Mouse (Mus musculus): Measurements from ENCODE around the gene Zfyve9. TPM values are rescaled to one million over a fixed set of nuclear protein-coding genes. Genes with fewer than 3 reads are reported as not detected.

Zfyve9 gene
- polyA plus RNA-seq (2016; fragmentation: Nextera tagmentation; extraction: Ambion mirVana), result 6.0 and 6.4 TPM in 2 replicates

DNA sequence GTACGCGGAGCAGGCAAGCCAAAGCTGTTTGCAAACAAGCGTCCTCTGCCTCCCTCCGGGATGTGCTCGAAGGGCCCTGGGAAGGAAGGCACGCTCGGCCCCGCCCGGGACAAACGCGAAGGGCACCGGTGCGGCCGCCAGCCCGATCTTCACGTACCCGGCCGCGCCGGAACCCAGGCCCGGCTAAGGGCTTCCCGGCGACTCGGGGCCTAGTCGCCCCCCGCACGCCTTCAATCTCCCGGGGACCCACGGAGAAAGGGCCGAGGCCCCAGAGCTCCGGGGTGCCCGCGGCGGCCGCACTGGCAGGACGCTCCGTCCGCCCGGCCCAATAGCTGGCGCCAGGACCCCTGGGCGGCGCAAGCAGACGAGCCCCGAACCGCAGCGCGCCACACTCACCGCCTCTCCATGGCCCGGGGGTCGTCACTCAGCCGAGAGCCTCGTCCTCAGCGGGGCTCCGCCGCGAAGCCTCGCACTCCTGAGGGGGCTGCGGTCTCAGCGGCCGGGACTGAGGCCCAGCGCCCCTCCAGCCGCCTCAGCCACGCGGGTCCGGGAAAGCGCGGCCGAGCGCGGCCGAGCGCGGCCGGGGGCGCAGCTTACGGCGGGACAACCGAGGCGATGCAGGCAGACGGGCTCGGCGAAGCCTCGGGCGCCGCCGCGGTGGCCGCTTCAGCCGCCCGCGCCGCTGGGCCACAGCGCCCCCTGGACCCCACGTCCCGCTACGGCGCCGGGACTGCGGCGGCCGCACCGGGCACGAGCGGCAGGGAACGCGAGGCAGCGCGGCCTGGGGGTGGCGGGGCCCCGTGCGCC is at the start of gene Zfyve9:
Gene Zfyve9 (minus strand): TSS at position 742 of the 807 bp plus-strand sequence.
- Histone ChIP-seq H3K9ac (peak within 1 kb of the TSS; percentile 97), H3K4me3 (peak within 1 kb of the TSS; percentile 88), H3K36me3 (no peaks in the 10 kb centered on the region), H3K4me2 (replicated peaks) (peak within 1 kb of the TSS; percentile 67), H3K4me1 (peaks cover 2% of the 10 kb centered on the region), H3K27me3 (no peaks in the 10 kb centered on the region), H3K9me3 (replicated peaks) (no peaks in the 10 kb centered on the region), H3K27ac (peak within 1 kb of the TSS; percentile 98)
- peak; percentile 94 for ATAC-seq (ENCODE audit: low FRiP score)
- under 1% methylated on average over 77 of the region's 111 CpGs for WGBS

DNA sequence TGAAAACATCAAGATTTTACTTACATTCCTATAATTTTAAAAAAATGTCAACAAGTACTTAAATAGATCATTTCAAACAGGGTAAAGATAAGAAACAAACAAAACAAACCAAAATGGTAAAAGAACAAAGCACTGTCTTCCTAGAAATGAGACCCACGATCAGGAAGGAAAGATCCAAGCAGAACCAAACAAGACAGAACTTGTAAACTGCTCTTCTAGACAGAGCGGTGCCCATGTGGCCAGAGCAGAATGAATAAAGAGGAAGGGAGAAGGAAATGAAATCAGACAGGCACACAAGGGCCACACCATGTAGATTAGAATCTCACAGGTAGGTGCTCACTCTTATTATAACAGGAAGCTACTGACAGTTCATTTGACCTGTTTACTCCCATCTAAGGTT is 46.0 kb upstream of the Zfyve9 start:
- no peak overlapping the region for H3K4me2 ChIP-seq (replicated peaks)
- H3K4me1 ChIP-seq, result peaks cover 5% of the 10 kb centered on the region
- no peak overlapping the region for H3K27ac ChIP-seq
- no peaks in the 10 kb centered on the region for H3K9me3 ChIP-seq (replicated peaks)
- 94% methylated on average over 2 of the region's 2 CpGs for WGBS
- H3K9ac ChIP-seq, result no peak overlapping the region
- no peaks in the 10 kb centered on the region for H3K27me3 ChIP-seq
- peaks cover 60% of the 10 kb centered on the region for H3K36me3 ChIP-seq
- no peak for ATAC-seq (ENCODE audit: low FRiP score)
- no peak overlapping the region for H3K4me3 ChIP-seq

DNA sequence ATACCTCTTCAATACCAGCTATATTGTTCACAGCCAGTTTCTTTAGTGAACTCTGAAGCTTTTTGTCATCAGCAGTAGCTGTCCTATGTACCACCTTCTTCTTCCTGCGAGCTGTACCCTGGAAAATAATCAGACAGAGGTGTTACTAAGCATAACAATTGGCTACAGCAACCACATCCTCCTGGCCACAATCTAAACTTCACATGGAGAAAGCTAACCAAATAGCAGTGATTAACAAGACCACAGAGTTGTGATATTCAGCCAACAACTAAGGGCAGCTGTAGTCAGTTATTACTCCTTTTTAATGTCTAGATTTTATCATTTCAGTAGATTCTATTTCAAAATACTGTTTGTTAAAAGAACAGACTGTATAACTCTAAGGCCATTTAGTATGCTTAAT is 45.5 kb upstream of the Zfyve9 start:
- H3K9me3 ChIP-seq (replicated peaks), result no peaks in the 10 kb centered on the region
- whole genome bisulfite sequencing, result 89% methylated on average over 1 of the region's 1 CpGs
- ATAC-seq (ENCODE audit: low FRiP score), result no peak
- H3K27me3 ChIP-seq, result no peaks in the 10 kb centered on the region
- H3K36me3 ChIP-seq, result peaks cover 63% of the 10 kb centered on the region
- H3K27ac ChIP-seq, result no peak overlapping the region
- H3K9ac ChIP-seq, result no peak overlapping the region
- 0 out of 2 replicates have a peak, but pooled peaks cover 4% of the 10 kb centered on the region for H3K4me1 ChIP-seq
- H3K4me3 ChIP-seq, result no peak overlapping the region
- no peak overlapping the region for H3K4me2 ChIP-seq (replicated peaks)

DNA sequence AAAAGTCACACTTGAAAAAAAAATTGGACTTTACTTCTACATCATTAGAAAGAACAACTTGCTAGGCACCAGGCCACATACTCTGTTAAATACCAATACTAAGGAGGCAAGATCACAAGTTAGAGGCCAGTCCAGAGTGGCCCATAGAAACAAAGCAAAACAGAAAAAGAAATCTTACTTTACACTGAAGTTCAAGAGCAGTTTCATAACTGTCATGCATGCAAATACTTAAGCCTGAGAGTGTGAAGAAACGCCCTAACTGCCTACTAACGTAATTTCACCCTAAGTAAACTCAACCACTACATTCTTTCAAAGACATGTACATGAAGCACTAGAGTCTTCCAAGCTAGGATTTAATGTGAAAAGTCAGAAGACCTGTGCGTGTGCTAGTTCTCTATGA is 45.1 kb upstream of the Zfyve9 start:
- ATAC-seq (ENCODE audit: low FRiP score), result no peak
- H3K9ac ChIP-seq, result no peak overlapping the region
- H3K9me3 ChIP-seq (replicated peaks), result no peaks in the 10 kb centered on the region
- H3K36me3 ChIP-seq, result peaks cover 68% of the 10 kb centered on the region
- 98% methylated on average over 3 of the region's 3 CpGs for WGBS
- H3K27ac ChIP-seq, result no peak overlapping the region
- H3K4me1 ChIP-seq, result no peaks in the 10 kb centered on the region
- no peaks in the 10 kb centered on the region for H3K27me3 ChIP-seq
- H3K4me2 ChIP-seq (replicated peaks), result no peak overlapping the region
- H3K4me3 ChIP-seq, result no peak overlapping the region

DNA sequence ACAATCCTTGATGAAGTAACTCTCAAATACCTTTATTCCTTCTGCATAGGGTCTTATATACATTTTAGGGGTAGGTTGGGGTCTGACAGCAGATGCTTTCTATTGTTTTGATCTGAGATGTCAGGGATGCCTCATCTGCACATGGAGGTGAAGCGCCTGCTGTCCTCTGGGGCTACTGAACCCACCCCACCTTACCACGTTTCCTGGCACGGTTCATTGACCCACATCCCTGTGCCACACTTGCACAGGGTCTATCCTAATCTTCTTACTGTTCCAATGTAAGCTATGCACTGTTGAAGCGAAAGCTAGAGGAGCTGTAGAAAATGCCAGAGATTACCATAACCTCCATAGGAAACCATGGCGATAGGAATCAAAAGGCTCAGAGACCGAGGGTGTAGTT is 31.0 kb upstream of the Zfyve9 start:
- no peak overlapping the region for H3K9ac ChIP-seq
- H3K27me3 ChIP-seq, result no peaks in the 10 kb centered on the region
- ATAC-seq (ENCODE audit: low FRiP score), result no peak
- no peak overlapping the region for H3K4me3 ChIP-seq
- 73% methylated on average over 6 of the region's 6 CpGs for WGBS
- no peak overlapping the region for H3K4me2 ChIP-seq (replicated peaks)
- no peaks in the 10 kb centered on the region for H3K9me3 ChIP-seq (replicated peaks)
- H3K4me1 ChIP-seq, result 0 out of 2 replicates have a peak, but pooled peaks cover 3% of the 10 kb centered on the region
- no peak overlapping the region for H3K27ac ChIP-seq
- peaks cover 7% of the 10 kb centered on the region; the same call in 1 of the 2 replicates for H3K36me3 ChIP-seq

- Histone ChIP-seq H3K9ac (no peak overlapping the region), H3K9me3 (replicated peaks) (no peaks in the 10 kb centered on the region), H3K36me3 (peaks cover 7% of the 10 kb centered on the region; the same call in 1 of the 2 replicates), H3K27ac (no peak overlapping the region), H3K4me1 (0 out of 2 replicates have a peak, but pooled peaks cover 3% of the 10 kb centered on the region), H3K4me2 (replicated peaks) (no peak overlapping the region), H3K4me3 (no peak overlapping the region), H3K27me3 (no peaks in the 10 kb centered on the region)
- WGBS, result 63% methylated on average over 4 of the region's 4 CpGs
- no peak for ATAC-seq (ENCODE audit: low FRiP score)
Observed at GRCm38 (mm10) chr4:108811142-108811541, 30.5 kb upstream of the Zfyve9 start.

GRCm38 (mm10) chr4:108803535-108803934 is 22.9 kb upstream of the Zfyve9 start:
- 85% methylated on average over 2 of the region's 2 CpGs for WGBS

DNA sequence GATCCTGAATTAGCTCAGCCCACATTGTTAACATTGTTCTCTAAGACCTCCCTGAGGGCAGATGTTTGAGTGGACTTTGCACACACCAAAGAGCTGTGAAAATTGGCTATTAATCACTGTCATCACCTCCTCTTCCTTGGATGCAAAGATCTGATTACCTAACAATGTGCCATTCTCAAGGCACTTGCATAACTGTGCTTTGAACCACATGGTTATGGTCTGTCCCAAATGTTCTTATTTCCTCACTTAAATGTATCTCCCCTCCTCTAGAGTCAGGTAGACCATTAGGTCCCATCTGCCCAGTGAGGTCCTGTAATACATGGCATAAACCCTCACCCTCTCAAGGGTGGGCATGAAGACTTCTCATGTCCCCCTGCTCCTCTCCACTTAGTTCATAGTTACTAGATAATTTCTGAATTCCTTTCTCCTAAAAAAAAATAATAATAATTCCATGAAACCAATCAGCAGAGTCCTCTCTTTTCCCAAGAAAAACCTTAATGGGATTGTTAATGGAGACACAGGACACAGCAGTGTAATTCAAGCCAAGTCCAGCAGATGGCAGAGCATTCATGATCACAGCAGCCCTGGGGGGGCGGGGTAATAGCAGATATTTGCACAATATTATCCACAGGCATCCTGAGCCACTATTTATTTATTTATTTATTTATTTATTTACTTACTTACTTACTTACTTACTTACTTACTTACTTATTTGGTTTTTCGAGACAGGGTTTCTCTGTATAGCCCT is 17.7 kb upstream of the Zfyve9 start:
- whole genome bisulfite sequencing, result 58% methylated on average over 2 of the region's 2 CpGs
- ATAC-seq (ENCODE audit: low FRiP score), result no peak; the same call in 1 of the 2 replicates

More at GRCm38 (mm10) chr4:108803535-108803934, 22.9 kb upstream of the Zfyve9 start:
- Histone ChIP-seq H3K4me3 (no peak overlapping the region), H3K9me3 (replicated peaks) (no peaks in the 10 kb centered on the region), H3K4me1 (no peaks in the 10 kb centered on the region), H3K27ac (no peak overlapping the region), H3K4me2 (replicated peaks) (no peak overlapping the region), H3K27me3 (no peaks in the 10 kb centered on the region), H3K36me3 (no peaks in the 10 kb centered on the region), H3K9ac (no peak overlapping the region)
- no peak for ATAC-seq (ENCODE audit: low FRiP score)

DNA sequence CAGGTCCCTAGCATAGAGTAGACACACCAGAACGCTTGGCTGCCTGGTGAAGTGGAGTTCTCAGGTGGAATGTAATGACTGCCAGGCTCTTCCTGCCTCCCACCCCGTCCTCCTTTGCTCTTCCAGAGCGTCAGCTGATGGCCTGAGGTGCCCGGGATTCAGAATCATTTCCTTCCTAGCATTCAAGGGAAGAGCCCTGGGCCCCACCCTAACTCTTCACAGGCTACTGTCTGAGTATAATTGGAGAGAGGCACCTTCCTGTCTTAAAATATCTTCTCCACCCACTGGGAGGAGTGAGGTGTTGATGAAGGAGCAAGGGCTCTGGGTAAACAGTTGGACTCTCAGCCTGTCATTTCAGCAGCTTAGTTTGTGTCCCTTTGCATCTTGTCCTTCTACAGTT is 16.1 kb upstream of the Zfyve9 start:
- 56% methylated on average over 4 of the region's 4 CpGs for WGBS
- Histone ChIP-seq H3K27me3 (no peaks in the 10 kb centered on the region), H3K4me3 (no peak overlapping the region)

More for the DNA sequence above, 17.7 kb upstream of the Zfyve9 start:
- 0 out of 2 replicates have a peak, but pooled peaks cover 4% of the 10 kb centered on the region for H3K4me1 ChIP-seq
- no peak overlapping the region for H3K4me3 ChIP-seq
- H3K36me3 ChIP-seq, result no peaks in the 10 kb centered on the region
- H3K9ac ChIP-seq, result no peak overlapping the region
- H3K4me2 ChIP-seq (replicated peaks), result no peak overlapping the region
- no peaks in the 10 kb centered on the region for H3K27me3 ChIP-seq
- H3K27ac ChIP-seq, result no peak overlapping the region
- H3K9me3 ChIP-seq (replicated peaks), result no peaks in the 10 kb centered on the region

GRCm38 (mm10) chr4:108793941-108794340 is 13.3 kb upstream of the Zfyve9 start:
- Histone ChIP-seq H3K27ac (no peak overlapping the region), H3K4me2 (replicated peaks) (no peak overlapping the region), H3K27me3 (no peaks in the 10 kb centered on the region), H3K9me3 (replicated peaks) (no peaks in the 10 kb centered on the region), H3K9ac (no peak overlapping the region), H3K4me3 (no peak overlapping the region), H3K36me3 (no peaks in the 10 kb centered on the region), H3K4me1 (0 out of 2 replicates have a peak, but pooled peaks cover 4% of the 10 kb centered on the region)
- 73% methylated on average over 1 of the region's 1 CpGs for WGBS
- ATAC-seq (ENCODE audit: low FRiP score), result no peak

More for the DNA sequence above, 16.1 kb upstream of the Zfyve9 start:
- H3K27ac ChIP-seq, result no peak overlapping the region
- no peak for ATAC-seq (ENCODE audit: low FRiP score)
- H3K36me3 ChIP-seq, result no peaks in the 10 kb centered on the region
- H3K9me3 ChIP-seq (replicated peaks), result no peaks in the 10 kb centered on the region
- H3K4me2 ChIP-seq (replicated peaks), result no peak overlapping the region
- H3K4me1 ChIP-seq, result 0 out of 2 replicates have a peak, but pooled peaks cover 4% of the 10 kb centered on the region
- no peak overlapping the region for H3K9ac ChIP-seq

DNA sequence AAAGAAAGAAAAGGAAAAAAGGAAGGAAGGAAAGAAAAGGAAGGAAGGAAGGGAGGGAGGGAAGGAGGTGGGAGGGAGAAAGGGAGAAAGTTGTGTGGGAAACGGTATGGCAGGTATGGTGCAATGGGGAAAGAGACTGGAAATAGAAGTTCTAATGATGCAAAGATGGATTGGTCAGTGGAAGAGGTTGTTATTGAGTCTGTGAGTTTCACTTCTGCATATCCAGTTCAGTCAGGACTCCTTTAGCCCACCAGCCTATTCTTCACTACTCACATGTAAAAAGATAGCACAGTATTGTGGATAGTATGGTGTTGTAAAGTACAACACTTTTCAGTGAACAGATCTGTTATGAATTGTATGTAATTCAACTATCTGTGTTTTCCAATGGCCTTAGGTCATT is 9.9 kb upstream of the Zfyve9 start:
- H3K4me1 ChIP-seq, result no peaks in the 10 kb centered on the region
- no peaks in the 10 kb centered on the region for H3K36me3 ChIP-seq
- H3K4me2 ChIP-seq (replicated peaks), result no peak overlapping the region
- H3K9me3 ChIP-seq (replicated peaks), result no peaks in the 10 kb centered on the region
- no peak overlapping the region for H3K4me3 ChIP-seq
- H3K9ac ChIP-seq, result no peak overlapping the region
- H3K27me3 ChIP-seq, result no peaks in the 10 kb centered on the region
- WGBS, result 76% methylated on average over 1 of the region's 1 CpGs
- ATAC-seq (ENCODE audit: low FRiP score), result no peak
- H3K27ac ChIP-seq, result no peak overlapping the region

DNA sequence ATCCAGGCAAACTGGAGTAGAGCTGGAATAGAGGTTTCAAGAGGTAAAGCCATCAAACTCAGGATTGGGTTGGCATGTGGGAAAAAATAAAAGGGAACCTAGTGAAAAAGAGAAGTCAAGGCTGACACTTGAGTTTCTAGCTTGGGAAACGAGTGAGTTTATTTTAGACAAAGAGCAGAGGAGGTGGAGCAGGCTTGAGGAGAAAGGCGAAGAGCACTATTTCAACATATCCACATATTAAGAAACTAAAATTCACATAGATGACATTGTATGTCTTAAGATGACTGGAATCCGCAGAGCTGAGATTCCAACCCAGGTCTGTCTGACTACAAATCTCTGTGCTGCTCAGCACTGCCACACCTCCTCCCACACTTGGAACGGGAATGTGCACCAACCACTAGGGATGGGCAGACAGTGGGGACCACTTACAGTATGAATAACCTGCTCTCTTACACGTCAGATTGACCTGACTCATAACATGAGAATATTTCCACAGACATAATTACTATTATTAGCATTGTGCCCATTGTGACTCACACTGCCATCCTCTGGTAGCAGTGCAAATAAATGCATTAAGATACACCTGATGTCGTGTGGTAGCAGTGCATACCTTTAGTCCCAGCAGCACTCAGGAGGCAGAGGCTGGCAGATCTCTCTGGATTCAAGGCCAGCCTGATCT is 8.8 kb upstream of the Zfyve9 start:
- Histone ChIP-seq H3K4me2 (replicated peaks) (no peak overlapping the region), H3K9ac (no peak overlapping the region), H3K9me3 (replicated peaks) (no peaks in the 10 kb centered on the region), H3K27me3 (no peaks in the 10 kb centered on the region), H3K36me3 (no peaks in the 10 kb centered on the region), H3K27ac (no peak overlapping the region), H3K4me1 (no peaks in the 10 kb centered on the region), H3K4me3 (no peak overlapping the region)
- 85% methylated on average over 6 of the region's 6 CpGs for WGBS
- no peak for ATAC-seq (ENCODE audit: low FRiP score)
